Mouse (Mus musculus) heart, adult 2 months (tissue): ENCODE results near the gene Cd80. TPM values are rescaled to one million over a fixed set of nuclear protein-coding genes. Genes with fewer than 3 reads are reported as not detected.

ENCODE experiments used
- DNase-seq, 2 experiments: peaks; one replicate each; pipeline ENCODE4 v3.0.0; 2021
- H3K27ac ChIP-seq: fragments of 200-600 bp; 2 replicates; pipeline ENCODE4 v1.8.1; 2022
- H3K27me3 ChIP-seq: fragments of 200-500 bp; 2 replicates; pipeline ENCODE4 v1.6.1; 2012; ENCODE audit warnings: mild to moderate bottlenecking, low read length, inconsistent platforms, mixed read lengths; ENCODE audit not compliant: control insufficient read depth, insufficient read depth
- H3K36me3 ChIP-seq: fragments of 200-500 bp; 2 replicates; pipeline ENCODE4 v1.6.1; 2012; ENCODE audit warnings: low read length, inconsistent platforms; ENCODE audit not compliant: control insufficient read depth, insufficient read depth
- H3K4me1 ChIP-seq: fragments of 200-500 bp; 2 replicates; pipeline ENCODE4 v1.6.1; 2011; ENCODE audit warnings: low read length; ENCODE audit not compliant: control insufficient read depth, insufficient read depth
- H3K4me3 ChIP-seq: fragments of 200-600 bp; 2 replicates; pipeline ENCODE4 v1.8.1; 2022
- H3K79me2 ChIP-seq: fragments of 200-500 bp; replicated peaks from 2 replicates; pipeline ENCODE4 v1.6.1; 2012; ENCODE audit warnings: mild to moderate bottlenecking, inconsistent platforms, low read length, moderate library complexity, mixed read lengths; ENCODE audit not compliant: control insufficient read depth, insufficient read depth
- H3K9ac ChIP-seq: fragments of 200-500 bp; 2 replicates; pipeline ENCODE4 v1.6.1; 2012; ENCODE audit warnings: low read depth, mild to moderate bottlenecking, control low read depth, inconsistent platforms, low read length, mixed read lengths
- CTCF ChIP-seq: fragments of 200-600 bp; IDR thresholded peaks from 2 replicates; pipeline ENCODE4 v1.8.1; 2022; ENCODE audit warnings: antibody characterized with exemption, mild to moderate bottlenecking, moderate library complexity
- EP300 ChIP-seq: fragments of 200-500 bp; IDR thresholded peaks from 2 replicates; pipeline ENCODE4 v1.6.1; 2011; ENCODE audit warnings: low read depth, low read length, control low read depth; ENCODE audit not compliant: insufficient read depth
- POLR2A ChIP-seq: fragments of 200-500 bp; IDR thresholded peaks from 2 replicates; pipeline ENCODE4 v1.6.1; 2011; ENCODE audit warnings: mild to moderate bottlenecking, low read depth, low read length, control low read depth; ENCODE audit not compliant: insufficient read depth
- WGBS: fragments of 180-500 bp; shearing (Covaris S2); methylation state at CpG from one replicate; pipeline ENCODE4 v1.1.7; 2018; 5-methylcytosine and 5-hydroxymethylcytosine counted together
- intact Hi-C: fragments of 180-260 bp; cut with DNase I; formaldehyde crosslinking; loops from one replicate; pipeline ENCODE4 v1.15.1; 2025
- polyA plus RNA-seq: library from polyadenylated mRNA; depleted of rRNA; stranded (reverse); fragments of >200 nt; gene quantifications from 2 replicates; pipeline ENCODE4 v1.2.3, GENCODE M21; 2012
- total RNA-seq, 2 experiments: library from RNA; stranded (reverse); gene quantifications; 2 replicates each; pipeline ENCODE4 v1.2.3; 2021

Cd80 gene
- total and polyA plus RNA-seq, 3 experiments: 0.59 to 0.89 (median 0.86) TPM

DNA sequence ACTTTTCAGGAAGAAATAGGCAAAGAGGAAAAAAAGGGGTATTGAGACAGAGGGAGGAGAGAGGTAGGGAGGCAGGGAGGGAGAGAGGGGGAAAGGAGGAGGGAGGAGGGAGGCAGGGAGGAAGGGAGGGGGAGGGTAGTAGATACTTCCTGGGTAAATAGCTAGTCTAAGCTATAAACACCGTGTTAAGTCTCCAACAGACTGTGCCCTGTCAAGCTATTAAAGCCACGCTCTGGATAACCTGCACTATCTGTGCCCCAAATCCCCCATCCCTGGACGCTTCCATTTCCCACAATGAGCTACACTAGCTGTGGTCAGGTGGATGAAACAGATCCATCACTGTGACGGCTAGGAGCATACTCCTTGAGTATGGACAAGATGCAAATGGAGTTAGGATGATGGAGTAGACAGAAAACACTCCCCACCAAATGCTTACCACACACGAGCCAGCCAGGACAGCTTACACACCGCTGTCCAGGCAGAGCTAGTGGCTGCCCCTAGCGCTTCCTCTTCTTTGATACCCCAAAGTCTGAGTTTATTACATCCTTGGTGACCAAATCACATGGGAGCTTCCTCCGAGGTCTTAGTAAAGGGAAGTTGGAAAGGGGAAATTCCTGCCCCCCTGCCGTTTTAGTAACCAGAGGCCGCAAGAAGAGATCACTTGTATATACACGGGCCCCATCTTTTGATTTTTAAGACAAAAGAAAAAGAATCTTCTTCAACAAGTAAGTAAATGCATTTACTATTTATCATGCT, 1.6 kb downstream of the Cd80 start:
- H3K4me3 ChIP-seq: no peak overlapping the region
- H3K27ac ChIP-seq: no peak overlapping the region
- no peaks in the 10 kb centered on the region for H3K27me3 ChIP-seq
- no peaks in the 10 kb centered on the region for H3K36me3 ChIP-seq
- 56% methylated on average over 11 of the region's 11 CpGs for WGBS
- DNase-seq: peak in 1 of 2 experiments; percentile 18
- no peaks in the 10 kb centered on the region for H3K79me2 ChIP-seq
- no peak overlapping the region for H3K9ac ChIP-seq
- TF ChIP-seq EP300: no peak
- no peak for TF ChIP-seq CTCF
- TF ChIP-seq POLR2A: no peak
- H3K4me1 ChIP-seq: no peaks in the 10 kb centered on the region; the same call in 1 of the 2 replicates
- intact Hi-C loops: no loop called here

DNA sequence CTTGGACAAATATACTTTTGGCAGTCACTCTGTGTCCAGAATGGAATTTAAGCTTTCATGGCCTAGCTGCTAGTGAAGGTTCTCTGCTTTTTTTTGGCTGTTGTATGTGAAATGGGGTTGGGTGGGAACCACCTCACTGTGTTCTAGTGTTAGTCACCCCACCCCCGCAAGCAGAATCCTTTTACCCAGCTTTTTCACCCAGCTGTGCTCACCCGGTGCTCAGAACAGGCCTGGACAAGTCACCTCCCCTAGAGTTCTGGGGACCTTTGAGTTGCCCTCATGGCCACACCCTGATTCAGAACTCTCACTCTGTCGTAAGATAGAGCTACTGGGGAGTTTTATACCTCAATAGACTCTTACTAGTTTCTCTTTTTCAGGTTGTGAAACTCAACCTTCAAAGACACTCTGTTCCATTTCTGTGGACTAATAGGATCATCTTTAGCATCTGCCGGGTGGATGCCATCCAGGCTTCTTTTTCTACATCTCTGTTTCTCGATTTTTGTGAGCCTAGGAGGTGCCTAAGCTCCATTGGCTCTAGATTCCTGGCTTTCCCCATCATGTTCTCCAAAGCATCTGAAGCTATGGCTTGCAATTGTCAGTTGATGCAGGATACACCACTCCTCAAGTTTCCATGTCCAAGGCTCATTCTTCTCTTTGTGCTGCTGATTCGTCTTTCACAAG, 3.4 kb downstream of the Cd80 start:
- Histone ChIP-seq H3K27ac (no peak overlapping the region), H3K36me3 (no peaks in the 10 kb centered on the region), H3K27me3 (no peaks in the 10 kb centered on the region), H3K9ac (no peak overlapping the region), H3K4me3 (no peak overlapping the region), H3K79me2 (no peaks in the 10 kb centered on the region), H3K4me1 (no peaks in the 10 kb centered on the region)
- 59% methylated on average over 6 of the region's 6 CpGs for WGBS
- intact Hi-C loops: no loop called here
- TF ChIP-seq CTCF (no peak), EP300 (no peak), POLR2A (no peak)
- DNase-seq: peak in 1 of 2 experiments; percentile 23

DNA sequence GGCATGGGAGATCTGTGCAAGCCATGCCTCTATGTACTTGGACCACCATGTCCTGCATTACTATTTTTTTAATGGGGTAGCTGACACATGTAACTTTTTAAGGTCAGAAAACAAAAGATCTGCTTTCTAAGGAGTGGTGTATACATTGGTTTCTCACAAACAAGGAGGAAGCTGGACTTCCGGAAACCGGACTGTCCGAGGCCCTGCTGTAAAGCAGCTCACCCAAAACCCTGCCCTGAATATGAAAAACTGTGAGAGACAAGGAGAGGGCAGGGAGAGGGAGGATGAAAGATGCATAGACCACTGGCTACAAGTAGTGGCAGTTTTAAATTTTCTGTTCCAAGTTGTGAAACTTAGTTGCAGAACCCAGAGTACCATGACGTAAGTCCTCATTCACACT, 4.6 kb downstream of the Cd80 start:
- DNase-seq: no peak
- Histone ChIP-seq H3K4me1 (no peaks in the 10 kb centered on the region), H3K9ac (no peak overlapping the region), H3K4me3 (no peak overlapping the region), H3K27me3 (no peaks in the 10 kb centered on the region), H3K36me3 (no peaks in the 10 kb centered on the region), H3K79me2 (no peaks in the 10 kb centered on the region), H3K27ac (no peak overlapping the region)
- no peak for TF ChIP-seq CTCF
- TF ChIP-seq POLR2A: no peak
- no peak for TF ChIP-seq EP300
- WGBS: 78% methylated on average over 4 of the region's 4 CpGs
- intact Hi-C loops: no loop called here

DNA sequence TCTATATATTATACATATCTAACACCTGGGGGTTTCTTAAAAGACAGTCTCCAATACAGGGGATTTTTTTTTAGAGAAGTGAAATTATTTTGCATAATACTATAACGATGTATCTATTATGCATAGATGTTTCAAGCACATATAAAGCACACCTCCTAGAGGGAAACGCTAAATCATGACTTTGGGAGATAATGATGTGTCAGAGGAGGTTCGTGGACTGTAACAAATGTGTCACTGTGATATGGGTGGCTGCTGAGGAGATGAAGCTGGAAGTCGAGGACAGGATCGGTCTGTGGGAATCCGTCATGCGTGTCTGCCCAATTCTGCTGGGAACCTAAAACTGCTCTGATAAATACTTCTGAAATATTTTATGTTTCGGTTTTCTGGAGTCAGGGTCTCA, 6.4 kb downstream of the Cd80 start:
- DNase-seq: no peak
- Histone ChIP-seq H3K4me3 (no peak overlapping the region), H3K9ac (no peak overlapping the region), H3K27me3 (no peaks in the 10 kb centered on the region), H3K79me2 (no peaks in the 10 kb centered on the region), H3K4me1 (no peaks in the 10 kb centered on the region), H3K36me3 (no peaks in the 10 kb centered on the region), H3K27ac (no peak overlapping the region)
- 79% methylated on average over 8 of the region's 8 CpGs for WGBS
- intact Hi-C loops: no loop called here
- TF ChIP-seq EP300 (no peak), CTCF (no peak), POLR2A (no peak)

DNA sequence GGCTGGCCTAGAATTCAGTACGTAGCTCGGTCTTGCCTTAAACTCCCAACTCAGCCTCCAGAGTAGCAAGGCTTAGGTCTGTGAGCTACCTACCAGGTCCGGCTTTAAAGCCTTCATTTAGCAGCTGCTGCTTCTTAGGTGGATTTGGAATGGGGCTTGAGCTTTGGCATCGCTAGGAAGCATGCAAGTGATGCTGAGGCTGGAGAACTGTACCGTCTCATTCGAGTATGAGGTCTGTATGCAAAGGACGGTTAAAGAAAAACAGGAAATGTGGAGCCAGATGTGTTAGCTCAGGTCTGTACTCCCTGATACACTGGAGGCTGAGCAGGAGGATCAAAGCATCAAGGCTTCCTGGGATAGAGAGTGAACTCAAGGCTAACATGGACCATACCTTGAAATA, 6.8 kb downstream of the Cd80 start:
- H3K27me3 ChIP-seq: no peaks in the 10 kb centered on the region
- H3K27ac ChIP-seq: no peak overlapping the region
- TF ChIP-seq EP300 (no peak), POLR2A (no peak), CTCF (no peak)
- 67% methylated on average over 7 of the region's 7 CpGs for WGBS
- no peaks in the 10 kb centered on the region for H3K79me2 ChIP-seq
- no peak overlapping the region for H3K9ac ChIP-seq
- H3K4me3 ChIP-seq: no peak overlapping the region
- DNase-seq: no peak
- H3K4me1 ChIP-seq: no peaks in the 10 kb centered on the region
- H3K36me3 ChIP-seq: no peaks in the 10 kb centered on the region
- intact Hi-C loops: no loop called here

DNA sequence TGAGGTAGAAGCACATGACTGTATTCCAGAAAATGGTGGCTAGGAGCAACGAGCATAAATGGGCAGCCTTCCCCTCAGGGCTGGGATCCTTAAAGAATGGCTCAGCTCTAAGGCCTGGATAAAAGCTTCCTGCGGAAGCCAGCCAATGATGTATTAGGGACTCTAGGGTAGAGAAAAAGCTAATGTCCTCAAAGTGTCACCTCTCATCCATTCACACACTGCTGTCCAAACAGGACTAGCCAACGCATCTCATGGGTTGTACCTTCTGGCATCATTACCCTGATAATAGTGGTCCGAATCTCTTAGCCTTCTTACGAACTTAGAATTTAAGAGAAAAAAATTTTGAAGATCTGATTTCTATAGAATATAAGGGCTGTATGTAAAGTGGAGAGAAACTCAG, 7.9 kb downstream of the Cd80 start:
- no peaks in the 10 kb centered on the region for H3K79me2 ChIP-seq
- H3K4me3 ChIP-seq: no peak overlapping the region
- H3K9ac ChIP-seq: no peak overlapping the region
- H3K27me3 ChIP-seq: no peaks in the 10 kb centered on the region
- DNase-seq: no peak
- no peak overlapping the region for H3K27ac ChIP-seq
- TF ChIP-seq EP300 (no peak), POLR2A (no peak), CTCF (no peak)
- 90% methylated on average over 5 of the region's 5 CpGs for WGBS
- no peaks in the 10 kb centered on the region for H3K4me1 ChIP-seq
- H3K36me3 ChIP-seq: no peaks in the 10 kb centered on the region
- intact Hi-C loops: no loop called here
